Mouse (Mus musculus) C2C12 (cell line): ENCODE measurements around the gene Adprhl2.

Source experiments
- CTCF ChIP-seq: IDR thresholded peaks from one replicate; pipeline ENCODE4 v1.5.1; 2011; ENCODE audit not compliant: control insufficient read depth, insufficient read depth, insufficient read length
- MAX ChIP-seq: IDR thresholded peaks from one replicate; pipeline ENCODE4 v1.6.1; 2011; ENCODE audit warnings: mild to moderate bottlenecking, control low read depth
- MYOD1 ChIP-seq: IDR thresholded peaks from one replicate; pipeline ENCODE4 v1.6.1; 2011; ENCODE audit warnings: low read depth; ENCODE audit not compliant: control insufficient read depth, insufficient read length
- USF1 ChIP-seq: IDR thresholded peaks from one replicate; pipeline ENCODE4 v1.6.1; 2011; ENCODE audit warnings: low read depth, mild to moderate bottlenecking, control low read depth, moderate library complexity

GRCm38 (mm10) chr4:126331751-126332150, 10.2 kb upstream of the Adprhl2 start:
- TF ChIP-seq CTCF (no peak), MAX (no peak), USF1 (no peak), MYOD1 (no peak)
